Mouse (Mus musculus): ENCODE data around the gene Snx27.

DNA sequence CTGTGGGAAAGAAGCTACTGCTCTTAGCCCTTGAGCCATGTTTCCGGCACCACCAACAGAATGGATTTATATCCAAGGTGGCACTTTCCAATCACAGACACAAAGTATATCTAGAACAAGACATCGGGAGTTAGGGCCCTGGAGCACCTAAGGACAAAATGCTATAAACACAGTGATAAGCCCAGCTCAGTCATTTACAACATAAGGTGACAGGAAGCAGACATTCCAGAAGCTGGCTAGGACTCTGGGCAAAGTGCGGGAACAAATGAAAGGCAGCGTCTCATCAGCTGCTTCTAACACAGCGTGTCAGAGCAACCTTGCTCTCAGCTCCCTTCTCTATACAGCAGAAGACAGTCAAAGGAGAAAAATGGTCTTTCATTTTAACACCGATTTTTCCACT, 8.0 kb downstream of the Snx27 start:
- TF ChIP-seq USF2 (conservative IDR thresholded peaks at IDR 0.05; ENCODE audit: low read depth, low read length) (no peak), CTCF (conservative IDR thresholded peaks at IDR 0.05 in 1 of 2, IDR thresholded peaks at IDR 0.05 in 1 of 2; ENCODE audit: low read depth in 2 of 2, low read length in 2 of 2) (no peak), POLR2A (IDR thresholded peaks at IDR 0.05; ENCODE audit: low read depth, low read length) (no peak), GABPA (IDR thresholded peaks at IDR 0.05; ENCODE audit: insufficient replicate concordance, low read depth, low read length) (no peak), MAX (IDR thresholded peaks at IDR 0.05; ENCODE audit: low read length) (no peak), TCF12 (IDR thresholded peaks at IDR 0.05; ENCODE audit: low read depth, low read length) (no peak), MAFK (IDR thresholded peaks at IDR 0.05; ENCODE audit: insufficient replicate concordance, low read length) (no peak), ETS1 (conservative IDR thresholded peaks at IDR 0.05; ENCODE audit: low read depth, low read length) (no peak), MAZ (IDR thresholded peaks at IDR 0.05; ENCODE audit: low read depth, low read length) (no peak), RCOR1 (conservative IDR thresholded peaks at IDR 0.05; ENCODE audit: low read depth, low read length) (no peak), EP300 (IDR thresholded peaks at IDR 0.05; ENCODE audit: low read length) (no peak), POLR2AphosphoS2 (IDR thresholded peaks at IDR 0.05; ENCODE audit: low read depth, low read length) (no peak), ZMIZ1 (IDR thresholded peaks at IDR 0.05; ENCODE audit: low read depth, low read length) (no peak), SIN3A (IDR thresholded peaks at IDR 0.05; ENCODE audit: low read length) (no peak)

All from CH12.LX (cell line).